Mouse (Mus musculus): ENCODE measurements around the gene Gbp4. TPM values are rescaled to one million over a fixed set of nuclear protein-coding genes. Genes with fewer than 3 reads are reported as not detected.
"Not testable (repeated sequence)": the region's sequence is repeated elsewhere in the genome, so short reads cannot be mapped to it uniquely, and the experiment has no call there.

Gbp4 gene
- 0.90 and 1.0 TPM in 2 replicates for polyA plus RNA-seq (2015; fragmentation: Nextera tagmentation; extraction: Ambion mirVana)

DNA sequence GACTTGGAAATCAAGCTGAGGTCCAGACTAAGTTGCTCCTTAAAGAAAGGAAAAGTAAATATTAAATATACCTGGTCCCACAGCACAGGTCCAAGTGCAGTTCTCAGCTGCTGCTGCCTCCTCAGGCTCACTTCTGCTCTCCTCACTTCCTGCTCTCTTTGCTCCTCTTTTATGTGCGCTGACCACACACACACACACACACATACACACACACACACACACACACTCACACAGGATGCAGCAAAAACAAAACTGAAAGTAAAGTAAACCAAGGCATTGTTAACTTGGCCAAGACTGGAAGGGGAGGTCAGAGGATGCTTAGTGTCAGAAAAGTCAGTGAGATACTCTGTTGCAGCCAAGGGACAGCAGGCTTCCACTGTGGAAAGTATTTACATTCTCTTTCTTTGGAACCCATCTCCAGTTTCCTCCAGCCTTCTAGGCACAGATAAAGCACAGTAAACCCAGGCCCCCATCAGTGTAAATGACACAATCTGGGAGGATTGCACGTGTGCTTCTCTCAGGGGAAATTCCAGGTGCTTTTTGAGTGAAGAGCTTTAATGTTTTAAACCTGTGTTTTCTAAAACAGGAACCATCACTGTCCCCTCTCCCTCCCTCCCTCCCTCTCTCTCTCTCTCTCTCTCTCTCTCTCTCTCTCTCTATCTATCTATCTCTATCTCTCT is at the start of gene Gbp4, which contains the start of the genes Gbp9 and Gbp8:
Gbp4 (minus strand) TSS at position 178 of the 680 bp plus-strand sequence.
Gbp9 (minus strand) TSS at position 131 of the 680 bp plus-strand sequence.
Gbp8 (minus strand) TSS at position 132 of the 680 bp plus-strand sequence.
- H3K4me3 ChIP-seq (replicated peaks); H3K36me3 ChIP-seq; H3K9ac ChIP-seq; H3K9me3 ChIP-seq (replicated peaks); H3K4me2 ChIP-seq; H3K4me1 ChIP-seq (replicated peaks); ATAC-seq (ENCODE audit: low read depth); H3K27ac ChIP-seq; DNase-seq; H3K27me3 ChIP-seq: not testable (repeated sequence)
- 14% methylated on average over 2 of the region's 2 CpGs for WGBS (ENCODE audit: insufficient replicate concordance)

DNA sequence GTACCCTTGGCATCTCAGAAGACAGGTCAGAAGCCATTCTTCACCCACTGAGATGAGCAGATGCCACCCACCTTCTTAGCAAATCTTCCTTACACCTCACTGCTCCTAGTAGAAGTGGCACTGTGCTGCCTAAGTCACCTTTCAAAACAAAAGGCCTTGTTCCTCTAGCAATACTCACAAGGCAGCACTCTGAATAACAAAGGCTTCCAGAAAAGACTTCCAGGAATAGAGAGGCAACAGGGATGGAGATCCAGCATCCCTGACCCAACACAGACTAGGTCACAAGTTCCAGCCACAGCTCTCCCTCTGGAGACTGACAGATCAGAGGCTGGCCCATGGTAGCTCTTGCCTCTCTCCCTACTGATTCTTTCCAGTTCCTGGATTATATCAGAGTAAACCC is 42.1 kb upstream of the Gbp4 start:
- H3K9me3 ChIP-seq (replicated peaks), result no peaks in the 10 kb centered on the region
- ATAC-seq (ENCODE audit: low read depth), result no peak
- no peaks in the 10 kb centered on the region for H3K36me3 ChIP-seq
- no peaks in the 10 kb centered on the region for H3K27me3 ChIP-seq
- H3K4me3 ChIP-seq (replicated peaks), result no peak overlapping the region
- H3K4me1 ChIP-seq (replicated peaks), result no peaks in the 10 kb centered on the region
- no peak overlapping the region for H3K4me2 ChIP-seq
- H3K27ac ChIP-seq, result no peak overlapping the region
- H3K9ac ChIP-seq, result no peak overlapping the region
- DNase-seq, result no peak

DNA sequence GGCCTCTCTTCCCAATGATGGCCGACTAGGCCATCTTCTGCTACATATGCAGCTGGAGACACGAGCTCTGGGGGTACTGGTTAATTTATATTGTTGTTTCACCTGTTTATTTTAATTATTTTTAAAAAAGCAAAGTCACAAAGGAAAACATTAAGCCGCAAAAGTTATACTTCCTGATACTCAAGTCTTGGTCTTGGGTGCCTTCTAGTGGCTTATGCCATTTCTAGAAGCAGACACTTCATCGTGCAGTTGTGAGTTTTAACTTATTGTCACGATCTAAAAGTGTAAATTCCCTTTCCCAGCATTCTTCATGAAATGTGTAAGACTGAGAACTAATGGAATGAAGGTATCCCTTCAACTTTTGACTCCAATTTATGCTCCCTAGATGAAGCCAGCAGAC is 17.2 kb upstream of the Gbp4 start:
- Histone ChIP-seq H3K9me3 (replicated peaks) (no peaks in the 10 kb centered on the region), H3K4me3 (replicated peaks) (no peak overlapping the region), H3K36me3 (no peaks in the 10 kb centered on the region), H3K27ac (no peak overlapping the region), H3K9ac (no peak overlapping the region), H3K4me2 (no peak overlapping the region), H3K27me3 (no peaks in the 10 kb centered on the region), H3K4me1 (replicated peaks) (no peaks in the 10 kb centered on the region)
- 55% methylated on average over 5 of the region's 5 CpGs for WGBS (ENCODE audit: insufficient replicate concordance)
- no peak for DNase-seq
- no peak for ATAC-seq (ENCODE audit: low read depth)

DNA sequence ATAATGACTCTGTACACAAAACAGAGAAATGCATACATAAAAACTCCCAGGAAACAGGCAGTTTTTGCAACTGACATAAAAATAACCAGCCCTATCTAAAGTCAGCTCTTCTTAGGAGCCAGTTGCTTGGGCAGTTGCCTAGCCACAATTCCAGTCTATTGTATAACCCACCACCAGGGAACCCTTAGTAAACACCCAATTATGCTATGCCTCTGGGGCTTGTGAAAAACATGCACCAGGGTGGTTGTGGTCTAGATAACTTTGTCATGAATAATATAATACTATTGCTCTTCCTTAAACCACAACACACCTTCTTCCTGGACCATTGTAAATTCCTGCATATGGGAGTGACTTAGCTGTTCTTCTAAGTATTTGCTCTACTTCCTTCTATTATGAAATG is 14.7 kb upstream of the Gbp4 start:
- H3K4me3 ChIP-seq (replicated peaks), result no peak overlapping the region
- no peaks in the 10 kb centered on the region for H3K9me3 ChIP-seq (replicated peaks)
- H3K4me1 ChIP-seq (replicated peaks), result no peaks in the 10 kb centered on the region
- no peak overlapping the region for H3K27ac ChIP-seq
- DNase-seq (no peak), ATAC-seq (ENCODE audit: low read depth) (no peak)
- H3K36me3 ChIP-seq, result no peaks in the 10 kb centered on the region
- H3K9ac ChIP-seq, result no peak overlapping the region
- no peak overlapping the region for H3K4me2 ChIP-seq
- no peaks in the 10 kb centered on the region for H3K27me3 ChIP-seq

DNA sequence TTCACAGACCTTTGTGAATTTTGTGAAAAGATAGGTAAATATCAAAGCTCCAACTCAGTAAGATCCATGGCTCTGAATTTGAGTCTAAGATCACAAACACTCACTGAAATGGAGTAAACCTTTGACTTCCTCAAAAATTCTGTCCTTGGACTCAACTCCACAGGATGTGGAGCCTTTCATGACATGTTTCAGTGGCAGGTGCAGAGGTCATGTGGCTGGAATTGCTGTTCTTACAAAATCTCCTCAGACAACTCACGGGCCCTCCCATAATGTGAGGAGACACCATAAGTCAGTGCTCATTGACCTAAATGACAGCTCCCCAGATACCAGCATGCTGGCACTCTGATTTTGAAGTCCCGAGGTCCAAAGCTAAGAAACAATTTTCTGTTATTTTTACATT is 8.7 kb upstream of the Gbp4 start:
- not testable (repeated sequence) for H3K36me3 ChIP-seq; H3K9ac ChIP-seq; H3K4me1 ChIP-seq (replicated peaks); DNase-seq; H3K9me3 ChIP-seq (replicated peaks); H3K27me3 ChIP-seq; ATAC-seq (ENCODE audit: low read depth); H3K4me3 ChIP-seq (replicated peaks); H3K4me2 ChIP-seq; H3K27ac ChIP-seq
- 37% methylated on average over 2 of the region's 2 CpGs for WGBS (ENCODE audit: insufficient replicate concordance)

DNA sequence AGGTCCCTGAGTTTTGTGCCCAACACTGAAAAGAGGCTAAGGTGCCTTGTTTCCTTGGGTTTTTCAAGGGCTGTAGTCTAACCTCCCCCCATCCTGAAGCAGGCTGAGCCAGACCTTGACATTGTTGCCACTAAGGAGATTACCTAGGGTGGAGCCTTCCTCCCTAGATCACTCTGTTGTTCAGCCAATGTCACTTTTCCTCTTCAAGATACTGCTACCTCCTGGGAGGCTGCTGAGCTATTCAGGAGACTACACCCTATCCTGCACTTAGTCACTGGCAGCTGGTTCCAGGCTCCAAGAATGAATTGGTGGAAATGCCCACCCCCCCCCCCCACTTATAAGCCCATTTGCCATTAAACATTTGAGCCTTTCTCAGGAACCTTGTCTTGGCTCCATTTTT is 7.1 kb upstream of the Gbp4 start:
- H3K4me3 ChIP-seq (replicated peaks), result no peak overlapping the region
- no peaks in the 10 kb centered on the region for H3K36me3 ChIP-seq
- no peak overlapping the region for H3K4me2 ChIP-seq
- ATAC-seq (ENCODE audit: low read depth) (no peak), DNase-seq (no peak)
- H3K9me3 ChIP-seq (replicated peaks), result no peaks in the 10 kb centered on the region
- no peak overlapping the region for H3K27ac ChIP-seq
- no peaks in the 10 kb centered on the region for H3K27me3 ChIP-seq
- no peak overlapping the region for H3K9ac ChIP-seq
- H3K4me1 ChIP-seq (replicated peaks), result no peaks in the 10 kb centered on the region

DNA sequence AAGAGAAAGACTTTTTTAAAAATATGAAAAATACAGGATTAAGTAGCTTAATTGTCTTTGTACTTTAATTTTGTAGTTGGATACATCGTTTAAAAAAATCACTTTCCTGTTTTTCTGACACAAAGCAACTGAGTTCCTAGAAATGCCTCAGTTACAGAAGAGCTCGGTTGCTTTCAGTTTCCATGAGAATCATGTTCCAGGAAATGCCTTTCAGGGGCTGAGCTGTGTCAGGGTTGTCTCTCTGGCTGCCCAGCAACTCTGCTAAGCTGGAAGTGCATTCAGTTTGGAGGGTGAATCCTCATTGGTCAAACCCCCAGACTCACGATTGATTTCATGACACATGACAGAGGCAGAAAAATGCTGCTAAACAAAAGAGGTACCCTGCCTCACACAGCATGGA is 6.3 kb upstream of the Gbp4 start:
- not testable (repeated sequence) for H3K9ac ChIP-seq; H3K27ac ChIP-seq; H3K4me3 ChIP-seq (replicated peaks); H3K36me3 ChIP-seq; DNase-seq; ATAC-seq (ENCODE audit: low read depth); H3K27me3 ChIP-seq; H3K9me3 ChIP-seq (replicated peaks); H3K4me2 ChIP-seq; H3K4me1 ChIP-seq (replicated peaks)
- 22% methylated on average over 3 of the region's 3 CpGs for WGBS (ENCODE audit: insufficient replicate concordance)

DNA sequence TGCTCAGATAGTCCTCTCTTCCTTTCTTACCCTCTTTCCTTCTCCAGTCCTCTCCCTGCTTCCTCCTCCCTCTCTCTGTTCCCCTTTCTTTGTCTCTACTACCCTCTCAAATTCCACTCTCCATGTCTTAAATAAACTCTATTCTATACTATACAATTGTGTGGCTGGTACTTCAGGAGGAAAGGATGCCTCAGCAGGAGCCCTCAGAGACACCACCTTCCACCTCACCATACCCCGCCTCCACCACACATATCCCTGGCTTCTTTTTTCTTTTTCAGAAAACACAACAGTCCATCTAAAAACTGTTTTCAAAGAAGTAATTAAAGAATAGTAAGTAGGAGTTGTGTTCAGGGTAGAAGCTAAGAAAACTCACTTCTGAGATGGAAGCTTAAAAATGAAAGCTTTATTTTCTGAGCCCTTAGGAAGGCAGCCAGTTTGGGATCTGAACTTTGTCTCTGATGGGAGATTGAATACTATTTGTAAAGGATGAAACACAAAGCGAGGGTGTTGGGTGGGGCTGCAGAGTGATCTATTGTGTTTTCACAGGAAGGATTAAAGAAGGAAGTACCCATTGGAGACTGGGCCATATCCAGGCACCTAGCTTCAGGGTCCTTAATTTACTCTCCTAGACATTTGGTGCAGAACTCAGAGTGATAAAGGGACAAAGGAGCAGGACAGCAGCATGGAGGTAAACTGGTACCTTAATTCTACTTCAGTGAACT is 864 bp upstream of the Gbp4 start:
- not testable (repeated sequence) for H3K27ac ChIP-seq, H3K4me2 ChIP-seq
- 49% methylated on average over 2 of the region's 2 CpGs for WGBS (ENCODE audit: insufficient replicate concordance)

DNA sequence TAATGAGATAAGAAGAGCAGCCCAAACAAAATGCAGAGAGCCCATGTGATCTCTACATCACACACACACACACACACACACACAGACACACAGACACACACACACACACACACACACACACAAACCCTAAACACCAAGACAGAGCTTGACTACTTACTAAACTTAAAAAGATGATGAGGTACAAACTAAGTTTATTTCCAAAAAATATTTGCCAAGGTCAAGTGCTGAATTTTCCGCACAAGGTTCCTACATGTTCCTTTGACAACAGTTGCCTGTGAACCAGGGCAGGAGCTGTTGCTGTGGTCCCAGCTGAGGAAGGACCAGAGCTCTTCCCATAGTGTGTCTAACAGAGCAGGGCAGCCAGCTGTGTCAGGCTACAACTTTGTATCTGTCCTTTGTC is 480 bp downstream of the Gbp4 start:
- Histone ChIP-seq H3K4me2 (no peak overlapping the region), H3K9ac (no peak overlapping the region), H3K36me3 (no peaks in the 10 kb centered on the region), H3K27me3 (no peaks in the 10 kb centered on the region), H3K9me3 (replicated peaks) (no peaks in the 10 kb centered on the region), H3K4me1 (replicated peaks) (no peaks in the 10 kb centered on the region), H3K27ac (no peak overlapping the region; the same call in 1 of the 2 replicates), H3K4me3 (replicated peaks) (no peak overlapping the region)
- 66% methylated on average over 1 of the region's 1 CpGs for WGBS (ENCODE audit: insufficient replicate concordance)
- ATAC-seq (ENCODE audit: low read depth), result no peak
- DNase-seq, result no peak

More for the DNA sequence above, 864 bp upstream of the Gbp4 start:
- ATAC-seq (ENCODE audit: low read depth); H3K36me3 ChIP-seq; H3K9me3 ChIP-seq (replicated peaks); H3K27me3 ChIP-seq; H3K4me3 ChIP-seq (replicated peaks); H3K4me1 ChIP-seq (replicated peaks); H3K9ac ChIP-seq; DNase-seq: not testable (repeated sequence)

DNA sequence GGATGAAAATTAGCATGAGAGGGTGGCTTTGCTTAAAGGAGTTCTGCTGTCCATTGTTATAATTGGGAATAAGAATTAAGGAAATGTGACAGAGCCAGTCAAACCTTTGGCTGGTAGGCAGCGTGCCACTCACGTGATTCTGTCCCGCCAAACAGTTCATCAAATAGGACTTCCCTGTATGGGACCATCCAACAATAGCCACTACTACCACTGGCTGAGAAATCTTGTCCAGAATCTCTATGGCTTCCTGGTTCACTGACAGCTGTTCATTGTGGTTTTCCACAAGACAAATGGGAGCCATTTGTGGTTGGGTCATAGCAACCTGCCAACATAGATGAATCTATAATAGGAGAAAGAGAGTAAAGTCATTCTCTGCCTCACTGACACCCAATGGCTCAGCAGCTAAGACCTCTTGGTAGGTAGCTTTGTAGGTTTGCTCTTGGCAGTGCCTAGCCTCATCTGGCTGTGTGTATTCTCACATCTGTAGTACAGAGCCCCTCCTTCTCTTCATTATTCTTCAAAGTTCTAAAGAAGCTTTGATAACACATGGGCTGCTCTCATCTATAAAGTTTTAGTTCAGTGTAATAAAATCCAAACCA is 2.6 kb downstream of the Gbp4 start:
- H3K36me3 ChIP-seq; DNase-seq; H3K27ac ChIP-seq; H3K4me3 ChIP-seq (replicated peaks); H3K9me3 ChIP-seq (replicated peaks); H3K9ac ChIP-seq; ATAC-seq (ENCODE audit: low read depth); H3K4me1 ChIP-seq (replicated peaks); H3K4me2 ChIP-seq; H3K27me3 ChIP-seq: not testable (repeated sequence)
- 19% methylated on average over 3 of the region's 3 CpGs for WGBS (ENCODE audit: insufficient replicate concordance)

DNA sequence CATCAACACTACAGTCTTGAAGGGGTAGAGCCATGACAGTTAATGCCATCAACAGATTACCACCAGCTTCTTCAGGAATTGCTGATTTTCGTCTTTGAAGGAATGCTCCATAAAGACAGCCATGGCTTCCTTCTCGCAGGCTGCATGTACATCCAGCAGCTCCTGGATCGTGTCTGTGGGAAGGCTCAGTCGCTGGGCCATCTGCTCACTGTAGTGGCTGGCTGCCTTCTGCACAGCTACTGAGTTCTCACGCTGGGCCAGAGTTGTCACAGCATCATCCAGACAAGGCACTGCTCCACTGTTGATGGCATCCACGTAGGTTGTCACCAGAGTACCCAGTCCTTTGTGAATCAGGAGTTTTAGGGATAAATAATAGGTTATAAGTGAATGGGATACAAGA is 17.7 kb downstream of the Gbp4 start:
- 62% methylated on average over 6 of the region's 6 CpGs for WGBS (ENCODE audit: insufficient replicate concordance)
- not testable (repeated sequence) for H3K4me1 ChIP-seq (replicated peaks); H3K4me3 ChIP-seq (replicated peaks); H3K9ac ChIP-seq; H3K4me2 ChIP-seq; DNase-seq; ATAC-seq (ENCODE audit: low read depth); H3K27me3 ChIP-seq; H3K9me3 ChIP-seq (replicated peaks); H3K36me3 ChIP-seq; H3K27ac ChIP-seq

DNA sequence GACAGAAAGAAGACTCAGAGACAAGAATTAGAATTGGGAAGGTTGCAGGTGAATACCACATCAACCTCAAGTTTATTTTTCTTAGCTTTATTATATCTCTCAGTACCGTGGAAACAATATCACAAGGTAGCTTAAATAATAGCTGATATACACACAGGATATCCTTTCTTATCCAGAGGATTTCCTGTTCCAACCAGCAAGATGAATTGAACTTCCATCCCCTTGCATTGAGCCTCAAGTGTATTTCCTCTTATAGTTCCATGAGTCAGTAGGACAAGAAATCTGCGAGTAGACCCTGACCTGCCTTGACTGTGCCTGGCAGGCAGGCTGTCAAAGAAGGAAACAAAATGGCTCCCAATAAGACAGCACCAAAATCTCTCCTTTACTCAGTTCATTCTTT is 23.6 kb downstream of the Gbp4 start:
- H3K4me3 ChIP-seq (replicated peaks), result no peak overlapping the region

More for the DNA sequence above, 23.6 kb downstream of the Gbp4 start:
- no peak overlapping the region for H3K9ac ChIP-seq
- WGBS (ENCODE audit: insufficient replicate concordance), result 22% methylated on average over 2 of the region's 2 CpGs
- H3K27ac ChIP-seq, result no peak overlapping the region
- DNase-seq (no peak), ATAC-seq (ENCODE audit: low read depth) (no peak)
- H3K27me3 ChIP-seq, result no peaks in the 10 kb centered on the region
- H3K4me2 ChIP-seq, result no peak overlapping the region
- no peaks in the 10 kb centered on the region for H3K4me1 ChIP-seq (replicated peaks)
- H3K9me3 ChIP-seq (replicated peaks), result no peaks in the 10 kb centered on the region
- no peaks in the 10 kb centered on the region for H3K36me3 ChIP-seq

Measured in liver, embryonic 13.5 days (tissue).